Mouse (Mus musculus) C2C12 (cell line): ENCODE measurements around the gene Ang. TPM values are rescaled to one million over a fixed set of nuclear protein-coding genes. Genes with fewer than 3 reads are reported as not detected.

Experiments
- H3K27me3 ChIP-seq: one replicate; pipeline ENCODE4 v1.6.1; 2011; ENCODE audit not compliant: control insufficient read depth, insufficient read depth, insufficient read length
- H3K36me3 ChIP-seq: one replicate; pipeline ENCODE4 v1.6.1; 2011; ENCODE audit not compliant: control insufficient read depth, insufficient read depth
- H3K4me3 ChIP-seq: one replicate; pipeline ENCODE4 v1.5.1; 2011; ENCODE audit warnings: mild to moderate bottlenecking, control low read depth; ENCODE audit not compliant: poor library complexity, insufficient read depth, severe bottlenecking
- H3K79me2 ChIP-seq: one replicate; pipeline ENCODE4 v1.6.1; 2011; ENCODE audit not compliant: control insufficient read depth, insufficient read depth
- H3K79me3 ChIP-seq: one replicate; pipeline ENCODE4 v1.6.1; 2011; ENCODE audit warnings: low read depth, control low read depth
- H3ac ChIP-seq: one replicate; pipeline ENCODE3; 2011; ENCODE audit warnings: low read depth; ENCODE audit not compliant: control insufficient read depth, insufficient read length
- CEBPB ChIP-seq: IDR thresholded peaks from one replicate; pipeline ENCODE4 v1.6.1; 2011; ENCODE audit warnings: low read depth, mild to moderate bottlenecking, control low read depth, moderate library complexity
- CTCF ChIP-seq: IDR thresholded peaks from one replicate; pipeline ENCODE4 v1.5.1; 2011; ENCODE audit not compliant: control insufficient read depth, insufficient read depth, insufficient read length
- FOSL1 ChIP-seq: IDR thresholded peaks from one replicate; pipeline ENCODE4 v1.8.0; 2011; ENCODE audit warnings: mild to moderate bottlenecking, low read length; ENCODE audit not compliant: poor library complexity, insufficient read depth, severe bottlenecking
- MAX ChIP-seq: IDR thresholded peaks from one replicate; pipeline ENCODE4 v1.6.1; 2011; ENCODE audit warnings: mild to moderate bottlenecking, control low read depth
- MYOD1 ChIP-seq: IDR thresholded peaks from one replicate; pipeline ENCODE4 v1.6.1; 2011; ENCODE audit warnings: low read depth; ENCODE audit not compliant: control insufficient read depth, insufficient read length
- MYOG ChIP-seq: IDR thresholded peaks from one replicate; pipeline ENCODE4 v1.6.1; 2011; ENCODE audit not compliant: control insufficient read depth, insufficient read length; ENCODE audit errors: extremely low read depth
- USF1 ChIP-seq: IDR thresholded peaks from one replicate; pipeline ENCODE4 v1.6.1; 2011; ENCODE audit warnings: low read depth, mild to moderate bottlenecking, control low read depth, moderate library complexity
- polyA plus RNA-seq: library from polyadenylated mRNA; unstranded; fragments of >200 nt; fragmentation: generic; extraction: Trizol; gene quantifications from one replicate; pipeline ENCODE4 v1.2.1, GENCODE M21; 2012; ENCODE audit warnings: missing spikeins

The Ang gene
- polyA plus RNA-seq, 1 experiment, result 0.92 TPM

- Histone ChIP-seq H3K36me3 (no peaks in the 10 kb centered on the region), H3K79me2 (no peaks in the 10 kb centered on the region), H3K27me3 (peaks cover 4% of the 10 kb centered on the region), H3K79me3 (no peaks in the 10 kb centered on the region), H3K4me3 (no peak overlapping the region), H3ac (no peak overlapping the region)
- TF ChIP-seq MYOD1, result no peak
- TF ChIP-seq MYOG, result no peak
- no peak for TF ChIP-seq MAX
These were observed 51.2 kb downstream of the Ang start for GRCm38 (mm10) chr14:51142119-51142518.

- Histone ChIP-seq H3K79me2 (no peaks in the 10 kb centered on the region), H3K4me3 (no peak overlapping the region), H3ac (no peak overlapping the region), H3K36me3 (no peaks in the 10 kb centered on the region), H3K79me3 (no peaks in the 10 kb centered on the region), H3K27me3 (peaks cover 4% of the 10 kb centered on the region)
- no peak for TF ChIP-seq CEBPB
- no peak for TF ChIP-seq MAX
- TF ChIP-seq CTCF, result no peak
- no peak for TF ChIP-seq MYOG
- no peak for TF ChIP-seq USF1
- TF ChIP-seq MYOD1, result no peak
- TF ChIP-seq FOSL1, result no peak
These were observed 51.6 kb downstream of the Ang start for GRCm38 (mm10) chr14:51142568-51142967.

- TF ChIP-seq MYOD1 (no peak), FOSL1 (no peak), CEBPB (no peak), MAX (no peak), MYOG (no peak), CTCF (no peak), USF1 (no peak)
- H3K79me2 ChIP-seq, result no peaks in the 10 kb centered on the region
- H3K79me3 ChIP-seq, result no peaks in the 10 kb centered on the region
- no peak overlapping the region for H3K4me3 ChIP-seq
- H3K36me3 ChIP-seq, result no peaks in the 10 kb centered on the region
- no peak overlapping the region for H3ac ChIP-seq
- peaks cover 4% of the 10 kb centered on the region for H3K27me3 ChIP-seq
These were observed 52.3 kb downstream of the Ang start for GRCm38 (mm10) chr14:51143287-51143686.

- Histone ChIP-seq H3K27me3 (peaks cover 4% of the 10 kb centered on the region), H3ac (no peak overlapping the region), H3K36me3 (no peaks in the 10 kb centered on the region), H3K79me2 (no peaks in the 10 kb centered on the region), H3K4me3 (no peak overlapping the region), H3K79me3 (no peaks in the 10 kb centered on the region)
- no peak for TF ChIP-seq MYOD1
- TF ChIP-seq CTCF, result no peak
- TF ChIP-seq MYOG, result no peak
These were observed 53.0 kb downstream of the Ang start for GRCm38 (mm10) chr14:51143937-51144336.

GRCm38 (mm10) chr14:51144451-51144850 is 53.5 kb downstream of the Ang start:
- Histone ChIP-seq H3ac (no peak overlapping the region), H3K79me2 (no peaks in the 10 kb centered on the region), H3K79me3 (no peaks in the 10 kb centered on the region), H3K4me3 (no peak overlapping the region), H3K27me3 (peaks cover 4% of the 10 kb centered on the region), H3K36me3 (no peaks in the 10 kb centered on the region)
- no peak for TF ChIP-seq MYOD1
- no peak for TF ChIP-seq FOSL1
- TF ChIP-seq MYOG, result no peak
- no peak for TF ChIP-seq MAX
- no peak for TF ChIP-seq CTCF
- no peak for TF ChIP-seq USF1

GRCm38 (mm10) chr14:51145521-51145920 is 54.6 kb downstream of the Ang start:
- TF ChIP-seq USF1 (no peak), MYOG (no peak), CTCF (no peak), MYOD1 (no peak), MAX (no peak), FOSL1 (no peak), CEBPB (no peak)

GRCm38 (mm10) chr14:51146685-51147084 is 55.7 kb downstream of the Ang start, which contains the start of gene Rnase1:
Gene Rnase1, minus strand, starts transcription at chr14:51146785.
- Histone ChIP-seq H3K36me3 (no peaks in the 10 kb centered on the region), H3K4me3 (no peak within 1 kb of the TSS), H3K79me2 (no peaks in the 10 kb centered on the region), H3ac (no peak within 1 kb of the TSS), H3K79me3 (no peaks in the 10 kb centered on the region), H3K27me3 (peaks cover 4% of the 10 kb centered on the region)
- no peak for TF ChIP-seq MYOD1
- no peak for TF ChIP-seq USF1
- TF ChIP-seq CEBPB, result no peak
- no peak for TF ChIP-seq FOSL1
- TF ChIP-seq CTCF, result no peak
- TF ChIP-seq MYOG, result no peak
- no peak for TF ChIP-seq MAX

More at GRCm38 (mm10) chr14:51145521-51145920, 54.6 kb downstream of the Ang start:
- Histone ChIP-seq H3ac (no peak overlapping the region), H3K36me3 (no peaks in the 10 kb centered on the region), H3K79me3 (no peaks in the 10 kb centered on the region), H3K27me3 (peaks cover 4% of the 10 kb centered on the region), H3K4me3 (no peak overlapping the region), H3K79me2 (no peaks in the 10 kb centered on the region)
